ENCODE assay signal across 9 mouse cellular contexts in genomic region chr6:87399137-87399536, GRCm38 (mm10). TPM values are rescaled to one million over a fixed set of nuclear protein-coding genes. Genes with fewer than 3 reads are reported as not detected.
DNase-seq lines count a peak whose midpoint lies in the region; ATAC-seq and TF ChIP-seq lines count a peak whose summit lies in the region.
"Had no signal": no experiment of that assay in that cellular context is flagged by ENCODE, and none has a peak within 500 bp of the region (broad histone marks: within the 10 kb centered on the region; RNA-seq: fewer than 3 reads in every experiment).

No protein-coding gene starts in this region.

- peak; percentile 98 for TF ChIP-seq CTCF in testis, adult 2 months (IDR thresholded peaks at IDR 0.05; ENCODE audit: control insufficient read depth, insufficient read depth, insufficient replicate concordance, low read depth, low read length)

- no peaks in the 10 kb centered on the region for H3K36me3 ChIP-seq in testis, adult 2 months (ENCODE audit: control insufficient read depth, insufficient read depth, low read length)

- no peak for TF ChIP-seq POLR2A in testis, adult 2 months (IDR thresholded peaks at IDR 0.05; ENCODE audit: control insufficient read depth, low read depth, low read length)

- ATAC-seq in common myeloid progenitor, adult 5-6 weeks (replicated peaks; ENCODE audit: low read depth, poor library complexity, severe bottlenecking) = peak; percentile 76

- H3K27me3 ChIP-seq in testis, adult 2 months (ENCODE audit: control insufficient read depth, insufficient read depth, low read length) = no peaks in the 10 kb centered on the region

- no peak overlapping the region for H3K4me3 ChIP-seq in testis, adult 2 months (ENCODE audit: control insufficient read depth, low read depth, low read length)
- H3K4me3 ChIP-seq: myocyte had no signal

- no peaks in the 10 kb centered on the region for H3K4me1 ChIP-seq in testis, adult 2 months (ENCODE audit: control insufficient read depth, insufficient read depth, low read length)

- peak; percentile 51 to 87 for DNase-seq in heart, adult 18-20 months
- no peak for DNase-seq in heart, adult 11 months
- DNase-seq in ZHBTc4 (ENCODE audit: low read depth, low spot score) = peak; percentile 76
- DNase-seq in heart, postnatal 10 days = peak; percentile 72 to 82
- peak; percentile 47 to 75 for DNase-seq in left cerebral cortex, postnatal 10 days (ENCODE audit: extremely low spot score in 1 of 2, low spot score in 2 of 2)
- peak; percentile 56 to 75 for DNase-seq in natural killer cell, adult 2 months (ENCODE audit: low spot score in 2 of 2)

- H3K27ac ChIP-seq in testis, adult 2 months (ENCODE audit: control insufficient read depth, insufficient read depth, low read depth, low read length) = no peak overlapping the region

- intact Hi-C loops in heart, postnatal 10 days (cut with DNase I) = loop anchor here (5.0 kb wide), 3 partner anchors 53 to 273 kb away; partner anchors contain the start of gene Aplf
- intact Hi-C loops in left cerebral cortex, postnatal 10 days (cut with DNase I) = loop anchor here (5.0 to 10.0 kb wide), 3 partner anchors 48 to 276 kb away; partner anchors contain the start of gene Aplf

RNA-seq across cellular contexts. Expression of gene Gkn3, which starts 10.4 kb away (rescaled TPM):
- total RNA-seq in heart, adult 18-20 months (2021) = 1 to 10 TPM in 1 of 2 experiments, under 1 TPM in 1; 0.74 to 2.0 TPM
- total RNA-seq in common myeloid progenitor, adult 5-6 weeks (2017) = not detected in 2 replicates
- 1 to 10 TPM; 1.1 to 1.7 TPM for total RNA-seq in heart, postnatal 10 days (2021)
- 1 to 10 TPM; 3.0 to 3.6 TPM for total RNA-seq in left cerebral cortex, postnatal 10 days (2021)
- polyA plus RNA-seq in testis, adult 2 months (2012; rRNA removed) = 0.34 and 0.42 TPM in 2 replicates
- polyA plus RNA-seq: myocyte had no signal

RNA-seq across cellular contexts. Expression of gene Gkn2, which starts 26.0 kb away (rescaled TPM):
- not detected for total RNA-seq in heart, adult 18-20 months (2021)
- total RNA-seq in common myeloid progenitor, adult 5-6 weeks (2017) = not detected in 2 replicates
- total RNA-seq in heart, postnatal 10 days (2021) = not detected
- not detected for total RNA-seq in left cerebral cortex, postnatal 10 days (2021)
- 0.24 and 0.70 TPM in 2 replicates for polyA plus RNA-seq in testis, adult 2 months (2012; rRNA removed)
- polyA plus RNA-seq: myocyte had no signal

RNA-seq across cellular contexts. Expression of gene Bmp10, which starts 29.7 kb away (rescaled TPM):
- 10 to 100 TPM; 33.7 to 46.0 TPM for total RNA-seq in heart, adult 18-20 months (2021)
- total RNA-seq in common myeloid progenitor, adult 5-6 weeks (2017) = not detected in 2 replicates
- 100 to 1,000 TPM in 1 of 2 experiments, 10 to 100 TPM in 1; 23.2 to 106 TPM for total RNA-seq in heart, postnatal 10 days (2021)
- total RNA-seq in left cerebral cortex, postnatal 10 days (2021) = not detected
- polyA plus RNA-seq in testis, adult 2 months (2012; rRNA removed) = not detected in 2 replicates
- polyA plus RNA-seq: myocyte had no signal

RNA-seq across cellular contexts. Expression of gene Gkn1, which starts 48.4 kb away (rescaled TPM):
- total RNA-seq in heart, adult 18-20 months (2021) = not detected
- total RNA-seq in common myeloid progenitor, adult 5-6 weeks (2017) = not detected in 2 replicates
- not detected for total RNA-seq in heart, postnatal 10 days (2021)
- not detected for total RNA-seq in left cerebral cortex, postnatal 10 days (2021)
- 0.08 and 0.19 TPM in 2 replicates for polyA plus RNA-seq in testis, adult 2 months (2012; rRNA removed)
- polyA plus RNA-seq: myocyte had no signal

Comparison
In these comparisons a context has a peak if more than half of its experiments do, and no peak if none do; other contexts are left out.
1. RNA of gene Bmp10, which starts 29.7 kb away (total RNA-seq): 23.2 to 106 TPM in heart, postnatal 10 days and 33.7 to 46.0 TPM in heart, adult 18-20 months; not detected in left cerebral cortex, postnatal 10 days and not detected in common myeloid progenitor, adult 5-6 weeks; every median in the first group is over 10 times any median in the second.